Mouse (Mus musculus): ENCODE measurements at regions not wholly inside any gene's neighbourhood (a gene's known extent, or its start where the extent isn't known, plus 50 kb on each side); places are given as distances from the start of the nearest gene placed in this dataset.

DNA sequence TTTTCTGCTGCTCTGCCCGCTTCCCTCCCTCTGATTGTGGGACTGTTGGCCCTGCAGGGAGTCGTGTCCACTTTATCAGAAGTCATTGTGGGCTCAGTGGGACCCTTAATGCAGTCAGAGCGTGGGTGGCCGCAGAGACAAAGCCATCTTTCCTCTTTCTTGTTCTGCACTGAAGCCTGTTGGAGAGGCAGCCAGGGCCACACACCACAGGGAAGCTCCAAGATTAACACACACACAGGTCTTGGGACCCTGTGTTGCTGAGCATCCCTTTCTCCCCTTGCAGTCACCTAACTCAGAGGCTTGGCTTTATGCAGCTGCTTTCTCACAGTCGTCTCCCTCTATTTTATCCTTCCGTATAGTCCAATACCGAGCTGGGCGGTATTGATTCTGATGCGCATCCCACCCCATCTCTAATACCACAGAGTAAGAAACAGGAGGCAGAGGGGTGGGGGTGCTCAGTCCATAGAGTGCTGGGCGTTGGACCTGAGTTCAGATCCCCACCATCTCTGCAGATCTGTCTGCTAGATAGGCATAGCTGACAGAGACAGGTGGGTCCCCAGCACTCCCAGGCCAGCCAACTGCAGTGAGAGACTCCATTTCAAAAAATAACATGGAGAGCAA, 63.4 kb upstream of the Atp1a1 start:
- no peak for ATAC-seq (ENCODE audit: insufficient number of reproducible peaks, insufficient read depth, low FRiP score, low read depth)
- Histone ChIP-seq H3K4me1 (ENCODE audit: control insufficient read depth in 2 of 2, insufficient read depth in 2 of 2, low read length in 2 of 2) (peaks cover 2 to 5% of the 10 kb centered on the region in 2 experiments; a peak in 3 of 4 replicates), H3K27me3 (ENCODE audit: control insufficient read depth, insufficient read depth, low read length) (no peaks in the 10 kb centered on the region), H3K27ac (replicated peaks in 1 of 2; ENCODE audit: control insufficient read depth in 1 of 2, insufficient read depth in 1 of 2, low read depth in 2 of 2, low read length in 2 of 2) (no peak overlapping the region), H3K4me3 (ENCODE audit: control insufficient read depth in 1 of 2, insufficient read depth in 1 of 2, low read depth in 1 of 2, low read length in 2 of 2) (no peak overlapping the region), H3K9me3 (ENCODE audit: control insufficient read depth, low read length) (no peaks in the 10 kb centered on the region), H3K36me3 (ENCODE audit: control insufficient read depth, insufficient read depth, low read length) (no peaks in the 10 kb centered on the region), H3K9ac (ENCODE audit: low read length) (no peak overlapping the region), H3K4me2 (ENCODE audit: low read length) (no peak overlapping the region)
- WGBS, result 73% methylated on average over 10 of the region's 10 CpGs

DNA sequence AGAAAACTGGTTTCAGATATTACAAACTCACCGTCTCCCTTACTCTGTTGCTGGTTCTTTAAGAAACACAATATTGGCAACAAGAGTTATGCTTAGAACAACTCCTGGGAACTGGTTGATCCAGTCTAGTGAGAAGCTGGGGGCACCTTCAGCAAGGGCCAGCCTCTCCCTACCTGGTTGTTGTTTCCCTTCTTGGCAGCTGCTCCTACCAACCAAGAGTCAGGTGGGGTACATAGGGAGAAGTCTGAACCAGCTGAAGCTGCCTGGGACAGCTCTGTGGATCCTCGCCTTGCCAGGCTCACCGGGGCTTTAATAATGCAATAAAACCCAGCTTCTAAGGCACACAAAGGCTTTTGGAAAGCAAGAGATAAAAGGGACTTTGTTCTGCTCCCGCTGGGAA, 62.7 kb upstream of the Atp1a1 start:
- Histone ChIP-seq H3K4me2 (ENCODE audit: low read length) (no peak overlapping the region), H3K9ac (ENCODE audit: low read length) (no peak overlapping the region), H3K36me3 (ENCODE audit: control insufficient read depth, insufficient read depth, low read length) (no peaks in the 10 kb centered on the region), H3K9me3 (ENCODE audit: control insufficient read depth, low read length) (no peaks in the 10 kb centered on the region), H3K4me3 (ENCODE audit: control insufficient read depth in 1 of 2, insufficient read depth in 1 of 2, low read depth in 1 of 2, low read length in 2 of 2) (no peak overlapping the region), H3K4me1 (ENCODE audit: control insufficient read depth in 2 of 2, insufficient read depth in 2 of 2, low read length in 2 of 2) (peaks cover 2 to 5% of the 10 kb centered on the region in 2 experiments; a peak in 3 of 4 replicates), H3K27me3 (ENCODE audit: control insufficient read depth, insufficient read depth, low read length) (no peaks in the 10 kb centered on the region), H3K27ac (replicated peaks in 1 of 2; ENCODE audit: control insufficient read depth in 1 of 2, insufficient read depth in 1 of 2, low read depth in 2 of 2, low read length in 2 of 2) (no peak overlapping the region)
- WGBS, result 80% methylated on average over 4 of the region's 4 CpGs
- ATAC-seq (ENCODE audit: insufficient number of reproducible peaks, insufficient read depth, low FRiP score, low read depth), result no peak

DNA sequence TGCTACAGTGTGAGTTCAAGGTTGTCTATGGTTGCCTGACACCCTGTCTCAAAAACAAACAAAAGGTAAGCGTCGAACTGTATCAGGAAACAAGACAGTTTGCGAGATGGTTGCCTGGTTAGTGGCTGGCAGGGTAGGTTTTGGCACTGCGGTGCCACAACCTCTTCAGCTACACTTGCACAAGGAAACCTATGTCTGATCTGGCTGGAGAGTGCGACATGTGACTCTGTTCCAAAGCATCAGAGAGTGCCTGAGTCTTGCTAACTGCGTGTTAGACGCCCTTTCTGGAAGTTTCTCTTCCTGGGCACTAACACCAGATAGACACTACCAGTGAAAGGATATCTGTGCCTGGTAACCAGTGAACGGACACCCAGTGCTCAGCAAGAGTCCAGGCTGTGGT, 62.1 kb upstream of the Atp1a1 start:
- Histone ChIP-seq H3K9ac (ENCODE audit: low read length) (no peak overlapping the region), H3K27ac (replicated peaks in 1 of 2; ENCODE audit: control insufficient read depth in 1 of 2, insufficient read depth in 1 of 2, low read depth in 2 of 2, low read length in 2 of 2) (no peak overlapping the region), H3K4me3 (ENCODE audit: control insufficient read depth in 1 of 2, insufficient read depth in 1 of 2, low read depth in 1 of 2, low read length in 2 of 2) (no peak overlapping the region), H3K27me3 (ENCODE audit: control insufficient read depth, insufficient read depth, low read length) (no peaks in the 10 kb centered on the region), H3K4me2 (ENCODE audit: low read length) (no peak overlapping the region), H3K9me3 (ENCODE audit: control insufficient read depth, low read length) (no peaks in the 10 kb centered on the region), H3K36me3 (ENCODE audit: control insufficient read depth, insufficient read depth, low read length) (no peaks in the 10 kb centered on the region), H3K4me1 (ENCODE audit: control insufficient read depth in 2 of 2, insufficient read depth in 2 of 2, low read length in 2 of 2) (peaks cover 2 to 5% of the 10 kb centered on the region in 2 experiments; a peak in 3 of 4 replicates)
- no peak for ATAC-seq (ENCODE audit: insufficient number of reproducible peaks, insufficient read depth, low FRiP score, low read depth)
- 83% methylated on average over 8 of the region's 8 CpGs for WGBS

DNA sequence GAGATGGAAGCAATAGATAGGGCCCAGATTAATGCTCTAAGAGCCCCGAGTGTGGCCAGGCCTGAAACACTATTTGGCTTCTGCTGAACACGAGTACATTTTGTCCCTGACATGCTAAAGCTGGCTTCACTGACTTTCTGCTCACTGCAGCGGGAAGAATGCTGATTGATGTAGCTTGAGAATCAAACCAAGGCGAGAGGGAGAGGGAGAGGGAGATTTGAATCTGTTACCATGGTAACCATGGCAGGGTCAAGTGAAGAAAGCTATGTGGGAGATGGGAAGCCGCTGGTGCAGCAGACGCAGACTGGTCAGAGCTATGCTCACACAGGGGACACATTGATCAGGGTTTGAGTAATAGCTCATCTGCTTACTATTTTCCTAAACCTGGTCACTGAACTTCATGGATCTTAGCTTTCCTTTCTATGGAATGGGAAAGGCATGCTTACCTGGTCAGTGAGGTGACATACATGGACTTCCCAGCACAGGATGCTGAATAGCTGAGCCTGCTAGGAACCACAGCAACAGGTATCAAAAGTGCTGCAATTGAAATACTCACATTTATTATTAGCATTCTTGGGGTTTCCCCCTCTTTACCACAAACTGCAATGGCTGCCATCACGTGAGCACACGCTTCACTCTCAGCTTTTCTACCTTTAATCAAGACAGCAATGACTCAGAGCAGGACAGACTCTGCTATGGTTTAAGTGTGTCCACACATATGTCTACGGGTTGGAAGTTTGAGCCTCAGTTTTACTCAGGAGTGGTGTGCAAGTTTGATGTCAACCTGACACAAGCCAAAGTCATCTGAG, 56.9 kb upstream of the Atp1a1 start:
- H3K4me3 ChIP-seq (ENCODE audit: control insufficient read depth in 1 of 2, insufficient read depth in 1 of 2, low read depth in 1 of 2, low read length in 2 of 2), result no peak overlapping the region
- H3K27me3 ChIP-seq (ENCODE audit: control insufficient read depth, insufficient read depth, low read length), result no peaks in the 10 kb centered on the region
- no peaks in the 10 kb centered on the region for H3K9me3 ChIP-seq (ENCODE audit: control insufficient read depth, low read length)
- no peaks in the 10 kb centered on the region for H3K4me1 ChIP-seq (ENCODE audit: control insufficient read depth in 2 of 2, insufficient read depth in 2 of 2, low read length in 2 of 2)
- no peak overlapping the region for H3K27ac ChIP-seq (replicated peaks in 1 of 2; ENCODE audit: control insufficient read depth in 1 of 2, insufficient read depth in 1 of 2, low read depth in 2 of 2, low read length in 2 of 2)
- H3K4me2 ChIP-seq (ENCODE audit: low read length), result no peak overlapping the region
- H3K9ac ChIP-seq (ENCODE audit: low read length), result no peak overlapping the region
- 49% methylated on average over 9 of the region's 9 CpGs for WGBS
- ATAC-seq (ENCODE audit: insufficient number of reproducible peaks, insufficient read depth, low FRiP score, low read depth), result no peak
- H3K36me3 ChIP-seq (ENCODE audit: control insufficient read depth, insufficient read depth, low read length), result no peaks in the 10 kb centered on the region

DNA sequence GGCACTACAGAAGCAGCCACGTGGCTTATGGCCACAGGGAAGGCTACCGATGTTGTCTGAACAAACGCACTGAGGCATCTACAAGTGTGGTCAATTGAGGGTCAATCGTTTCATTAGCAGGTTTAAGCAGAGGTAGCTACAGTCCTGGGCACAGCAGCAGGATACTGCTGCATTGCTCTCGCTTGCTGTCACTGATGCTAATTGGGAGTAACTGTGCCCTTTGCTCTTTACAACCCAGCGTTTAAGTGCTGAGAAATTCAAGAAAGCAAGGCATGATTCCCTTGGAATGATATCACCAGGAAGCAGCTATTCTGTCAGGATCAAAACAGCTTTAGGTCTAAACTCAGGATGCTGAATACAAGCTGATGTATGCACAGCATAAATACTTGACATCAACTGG, 56.2 kb upstream of the Atp1a1 start:
- Histone ChIP-seq H3K4me3 (ENCODE audit: control insufficient read depth in 1 of 2, insufficient read depth in 1 of 2, low read depth in 1 of 2, low read length in 2 of 2) (no peak overlapping the region), H3K27ac (replicated peaks in 1 of 2; ENCODE audit: control insufficient read depth in 1 of 2, insufficient read depth in 1 of 2, low read depth in 2 of 2, low read length in 2 of 2) (no peak overlapping the region), H3K36me3 (ENCODE audit: control insufficient read depth, insufficient read depth, low read length) (no peaks in the 10 kb centered on the region), H3K9ac (ENCODE audit: low read length) (no peak overlapping the region), H3K4me1 (ENCODE audit: control insufficient read depth in 2 of 2, insufficient read depth in 2 of 2, low read length in 2 of 2) (no peaks in the 10 kb centered on the region), H3K9me3 (ENCODE audit: control insufficient read depth, low read length) (no peaks in the 10 kb centered on the region), H3K4me2 (ENCODE audit: low read length) (no peak overlapping the region), H3K27me3 (ENCODE audit: control insufficient read depth, insufficient read depth, low read length) (no peaks in the 10 kb centered on the region)
- WGBS, result 72% methylated on average over 6 of the region's 6 CpGs
- ATAC-seq (ENCODE audit: insufficient number of reproducible peaks, insufficient read depth, low FRiP score, low read depth), result no peak

DNA sequence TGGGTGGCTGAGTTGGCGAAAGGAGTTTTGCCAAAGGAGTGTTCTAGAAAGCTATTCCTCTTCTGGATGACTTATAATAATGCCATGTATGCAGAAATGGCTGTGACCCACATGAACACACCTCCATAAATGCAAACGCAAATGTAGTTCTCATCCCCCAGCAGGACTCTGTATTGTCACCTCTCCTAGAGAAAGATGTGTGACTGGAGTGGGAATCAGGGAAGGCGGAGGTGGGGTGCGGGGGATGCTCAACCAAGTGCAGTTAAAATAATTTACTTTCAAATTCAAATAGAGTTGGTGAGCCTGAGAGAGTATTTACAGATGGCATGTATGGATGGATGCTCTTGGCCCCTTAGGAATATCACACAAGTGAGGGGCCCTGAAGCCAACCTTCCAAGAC, 55.7 kb upstream of the Atp1a1 start:
- 85% methylated on average over 4 of the region's 4 CpGs for WGBS
- Histone ChIP-seq H3K4me3 (ENCODE audit: control insufficient read depth in 1 of 2, insufficient read depth in 1 of 2, low read depth in 1 of 2, low read length in 2 of 2) (no peak overlapping the region), H3K27ac (replicated peaks in 1 of 2; ENCODE audit: control insufficient read depth in 1 of 2, insufficient read depth in 1 of 2, low read depth in 2 of 2, low read length in 2 of 2) (no peak overlapping the region), H3K36me3 (ENCODE audit: control insufficient read depth, insufficient read depth, low read length) (no peaks in the 10 kb centered on the region), H3K9me3 (ENCODE audit: control insufficient read depth, low read length) (no peaks in the 10 kb centered on the region), H3K4me1 (ENCODE audit: control insufficient read depth in 2 of 2, insufficient read depth in 2 of 2, low read length in 2 of 2) (no peaks in the 10 kb centered on the region), H3K9ac (ENCODE audit: low read length) (no peak overlapping the region), H3K27me3 (ENCODE audit: control insufficient read depth, insufficient read depth, low read length) (no peaks in the 10 kb centered on the region), H3K4me2 (ENCODE audit: low read length) (no peak overlapping the region)
- ATAC-seq (ENCODE audit: insufficient number of reproducible peaks, insufficient read depth, low FRiP score, low read depth), result no peak

DNA sequence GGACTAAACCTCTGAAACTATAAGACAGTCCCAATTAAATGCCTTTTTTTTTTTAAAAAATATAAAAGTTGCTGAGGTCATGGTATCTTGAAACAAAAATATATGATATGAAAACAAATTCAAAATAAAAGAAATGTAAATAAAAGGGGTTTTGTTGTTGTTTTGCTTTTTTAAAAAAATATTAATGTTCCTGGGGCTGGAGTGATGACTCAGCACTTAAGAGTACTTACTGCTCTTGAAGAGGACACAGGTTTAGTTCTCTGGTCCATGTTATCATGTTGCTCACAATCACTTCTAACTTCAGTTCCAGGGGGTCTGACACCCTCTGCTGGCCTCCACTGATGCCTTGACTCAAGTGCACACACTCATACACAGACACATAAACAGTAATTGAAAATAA, 53.5 kb upstream of the Atp1a1 start:
- Histone ChIP-seq H3K27me3 (ENCODE audit: control insufficient read depth, insufficient read depth, low read length) (no peaks in the 10 kb centered on the region), H3K27ac (replicated peaks in 1 of 2; ENCODE audit: control insufficient read depth in 1 of 2, insufficient read depth in 1 of 2, low read depth in 2 of 2, low read length in 2 of 2) (no peak overlapping the region), H3K36me3 (ENCODE audit: control insufficient read depth, insufficient read depth, low read length) (no peaks in the 10 kb centered on the region), H3K4me3 (ENCODE audit: control insufficient read depth in 1 of 2, insufficient read depth in 1 of 2, low read depth in 1 of 2, low read length in 2 of 2) (no peak overlapping the region), H3K4me1 (ENCODE audit: control insufficient read depth in 2 of 2, insufficient read depth in 2 of 2, low read length in 2 of 2) (no peaks in the 10 kb centered on the region), H3K4me2 (ENCODE audit: low read length) (no peak overlapping the region), H3K9ac (ENCODE audit: low read length) (no peak overlapping the region), H3K9me3 (ENCODE audit: control insufficient read depth, low read length) (no peaks in the 10 kb centered on the region)
- no peak for ATAC-seq (ENCODE audit: insufficient number of reproducible peaks, insufficient read depth, low FRiP score, low read depth)

DNA sequence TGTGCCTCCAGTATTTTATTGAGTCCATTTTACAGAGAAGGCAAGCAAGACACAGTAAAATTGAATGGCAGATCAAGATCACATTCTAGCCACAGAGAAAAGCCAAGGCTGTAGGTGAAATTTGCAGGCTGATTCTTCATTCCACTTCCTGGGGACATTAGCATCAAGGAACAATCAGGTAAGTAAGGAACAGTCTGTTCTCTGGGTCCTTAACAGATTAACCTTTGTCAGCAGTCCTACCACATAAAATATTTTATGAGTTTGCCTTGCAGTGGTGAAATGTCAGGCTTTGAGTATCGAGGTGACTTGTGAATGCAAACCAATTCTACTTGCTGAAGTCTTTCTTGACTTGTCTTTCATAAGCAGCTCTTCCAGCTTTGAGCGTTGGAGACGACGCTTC, 50.2 kb upstream of the Atp1a1 start:
- 87% methylated on average over 4 of the region's 4 CpGs for WGBS

More for the DNA sequence above, 50.2 kb upstream of the Atp1a1 start:
- no peaks in the 10 kb centered on the region for H3K4me1 ChIP-seq (ENCODE audit: control insufficient read depth in 2 of 2, insufficient read depth in 2 of 2, low read length in 2 of 2)
- no peak for ATAC-seq (ENCODE audit: insufficient number of reproducible peaks, insufficient read depth, low FRiP score, low read depth)
- no peak overlapping the region for H3K27ac ChIP-seq (replicated peaks in 1 of 2; ENCODE audit: control insufficient read depth in 1 of 2, insufficient read depth in 1 of 2, low read depth in 2 of 2, low read length in 2 of 2)
- H3K36me3 ChIP-seq (ENCODE audit: control insufficient read depth, insufficient read depth, low read length), result no peaks in the 10 kb centered on the region
- H3K27me3 ChIP-seq (ENCODE audit: control insufficient read depth, insufficient read depth, low read length), result no peaks in the 10 kb centered on the region
- no peak overlapping the region for H3K4me2 ChIP-seq (ENCODE audit: low read length)
- no peak overlapping the region for H3K4me3 ChIP-seq (ENCODE audit: control insufficient read depth in 1 of 2, insufficient read depth in 1 of 2, low read depth in 1 of 2, low read length in 2 of 2)
- H3K9me3 ChIP-seq (ENCODE audit: control insufficient read depth, low read length), result no peaks in the 10 kb centered on the region
- H3K9ac ChIP-seq (ENCODE audit: low read length), result no peak overlapping the region
